Comparison of ENCODE assay signal across 8 mouse cellular contexts in genomic region chr1:156040731-156041401, GRCm38 (mm10). TPM values are rescaled to one million over a fixed set of nuclear protein-coding genes. Genes with fewer than 3 reads are reported as not detected.
DNase-seq lines count a peak whose midpoint lies in the region; ATAC-seq and TF ChIP-seq lines count a peak whose summit lies in the region.

No protein-coding gene starts in this region.

- peak overlapping the region; percentile 67 for H3K9ac ChIP-seq in hindbrain, embryonic 12.5 days

- ATAC-seq in Patski: peak; percentile 58
- ATAC-seq in hindbrain, embryonic 12.5 days (ENCODE audit: low FRiP score): peak; percentile 83

- peak overlapping the region; percentile 54 for H3K4me2 ChIP-seq in hindbrain, embryonic 12.5 days (replicated peaks)

- TF ChIP-seq CTCF in Patski (IDR thresholded peaks at IDR 0.05): no peak

- POLR2A ChIA-PET in Patski (lab: Charles Lee): no interaction called here

- peaks cover 5% of the 10 kb centered on the region for H3K36me3 ChIP-seq in hindbrain, embryonic 12.5 days

- H3K27me3 ChIP-seq in Patski: no peaks in the 10 kb centered on the region
- H3K27me3 ChIP-seq in hindbrain, embryonic 12.5 days: no peaks in the 10 kb centered on the region

- 3% methylated on average over 22 of the region's 22 CpGs for WGBS in hindbrain, embryonic 12.5 days

- CTCF ChIA-PET in Patski (lab: Charles Lee): no interaction called here

- no peak overlapping the region for H3K27ac ChIP-seq in hindbrain, embryonic 12.5 days

- no peaks in the 10 kb centered on the region for H3K9me3 ChIP-seq in hindbrain, embryonic 12.5 days (replicated peaks)

- peak overlapping the region; percentile 48 for H3K4me3 ChIP-seq in hindbrain, embryonic 12.5 days

- DNase-seq in Patski (ENCODE audit: low read depth, low spot score): peak; percentile 55
- peak; percentile 94 to 96 for DNase-seq in cerebellum, postnatal 10 days
- peak; percentile 77 to 89 for DNase-seq in frontal cortex, postnatal 10 days (ENCODE audit: low spot score in 2 of 2)
- peak; percentile 82 to 92 for DNase-seq in layer of hippocampus, postnatal 14 days (ENCODE audit: low spot score in 2 of 2)
- DNase-seq in lung, postnatal 10 days: peak; percentile 97
- DNase-seq in ovary, postnatal 14 days (ENCODE audit: low spot score): peak; percentile 79
- DNase-seq in thymus, postnatal 10 days (ENCODE audit: low spot score in 2 of 2): peak; percentile 86 to 87

- in situ Hi-C loops in Patski (cut with MboI; ENCODE audit: low pct_unique_long_range_greater_than_20kb): no loop called here

- H3K4me1 ChIP-seq in hindbrain, embryonic 12.5 days: peaks cover 18% of the 10 kb centered on the region

RNA-seq across cellular contexts. Expression of gene Tor1aip1, which starts 4.6 kb away (rescaled TPM):
- polyA plus RNA-seq in Patski (2021): 75.4 TPM
- 37.2 and 43.1 TPM in 2 replicates for polyA plus RNA-seq in hindbrain, embryonic 12.5 days (2016; fragmentation: Nextera tagmentation; extraction: Ambion mirVana)
- total RNA-seq in layer of hippocampus, postnatal 14 days (2021): 10 to 100 TPM; 29.2 TPM

RNA-seq across cellular contexts. Expression of gene Tor1aip2, which starts 5.7 kb away (rescaled TPM):
- 111 TPM for polyA plus RNA-seq in Patski (2021)
- polyA plus RNA-seq in hindbrain, embryonic 12.5 days (2016; fragmentation: Nextera tagmentation; extraction: Ambion mirVana): 91.7 and 94.1 TPM in 2 replicates
- 10 to 100 TPM; 60.8 to 69.9 TPM for total RNA-seq in layer of hippocampus, postnatal 14 days (2021)
